Mouse (Mus musculus) heart, adult 8-10 months (tissue): ENCODE results near the gene Ssrp1. TPM values are rescaled to one million over a fixed set of nuclear protein-coding genes. Genes with fewer than 3 reads are reported as not detected.

Source experiments
- DNase-seq: peaks from one replicate; pipeline ENCODE4 v3.0.0; 2022; ENCODE audit warnings: low spot score
- total RNA-seq, 4 experiments: library from RNA; stranded (reverse); gene quantifications; 2 replicates each; pipeline ENCODE4 v1.2.4; 2022

Gene Ssrp1
- total RNA-seq, 4 experiments from 2014 or later = 35.3 to 42.5 (median 38.4) TPM

DNA sequence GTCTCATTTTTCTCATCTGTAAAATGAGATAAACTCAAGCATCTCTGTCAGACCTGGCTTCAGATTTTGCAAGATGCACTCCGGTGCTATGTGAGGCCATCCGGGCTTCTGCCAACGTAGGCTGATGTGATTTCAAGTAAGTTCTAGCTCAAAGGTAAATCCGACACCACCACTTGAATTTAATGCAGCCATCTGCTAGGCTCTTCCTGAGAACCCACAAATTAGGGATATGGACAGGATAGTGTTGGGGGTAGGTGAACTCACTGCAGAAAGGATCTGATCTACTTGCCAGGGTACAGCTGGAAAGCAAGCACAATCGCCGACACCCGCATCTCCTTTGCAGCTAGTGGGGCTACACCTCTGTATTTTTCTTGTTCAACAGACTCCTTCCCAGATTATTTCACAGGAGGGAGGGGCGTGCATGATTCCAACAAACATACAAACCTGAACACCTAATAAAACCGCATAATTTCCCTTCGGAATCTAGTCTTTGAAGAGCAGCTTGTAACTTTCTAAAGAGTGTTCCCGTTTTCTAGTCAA lies 457 bp upstream of the Ssrp1 start:
- DNase-seq = no peak

GRCm38 (mm10) chr2:85038336-85038735 lies 1.3 kb downstream of the Ssrp1 start:
- no peak for DNase-seq

- no peak for DNase-seq
Observed at GRCm38 (mm10) chr2:85043623-85044022, 6.6 kb downstream of the Ssrp1 start.

GRCm38 (mm10) chr2:85046222-85046621 lies 9.2 kb downstream of the Ssrp1 start:
- DNase-seq = no peak

DNA sequence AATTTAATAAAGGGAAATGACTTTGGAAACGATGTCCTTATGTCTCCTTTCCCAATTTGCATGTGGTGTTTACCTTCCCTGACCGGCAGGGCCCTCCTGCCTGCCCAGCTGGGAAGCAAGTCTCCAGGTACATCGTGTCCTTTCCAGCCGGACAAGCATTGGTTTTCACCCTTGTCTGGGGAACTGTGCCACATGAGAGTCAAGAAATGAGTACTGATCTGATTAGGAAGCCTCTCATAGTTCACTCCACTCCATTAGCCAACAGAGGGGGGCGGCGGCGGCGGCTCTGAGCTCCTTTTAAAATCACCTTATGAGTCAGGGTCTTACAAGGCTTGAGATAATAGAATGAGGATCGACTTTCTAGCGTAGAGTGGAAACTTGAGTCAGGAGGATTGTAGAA lies 10.0 kb downstream of the Ssrp1 start:
- DNase-seq = no peak

- peak; percentile 100 for DNase-seq
Observed at GRCm38 (mm10) chr2:85047596-85048167, 10.6 kb downstream of the Ssrp1 start, which contains the start of gene Tnks1bp1. Tnks1bp1 (plus strand) TSS chr2:85048022.

DNA sequence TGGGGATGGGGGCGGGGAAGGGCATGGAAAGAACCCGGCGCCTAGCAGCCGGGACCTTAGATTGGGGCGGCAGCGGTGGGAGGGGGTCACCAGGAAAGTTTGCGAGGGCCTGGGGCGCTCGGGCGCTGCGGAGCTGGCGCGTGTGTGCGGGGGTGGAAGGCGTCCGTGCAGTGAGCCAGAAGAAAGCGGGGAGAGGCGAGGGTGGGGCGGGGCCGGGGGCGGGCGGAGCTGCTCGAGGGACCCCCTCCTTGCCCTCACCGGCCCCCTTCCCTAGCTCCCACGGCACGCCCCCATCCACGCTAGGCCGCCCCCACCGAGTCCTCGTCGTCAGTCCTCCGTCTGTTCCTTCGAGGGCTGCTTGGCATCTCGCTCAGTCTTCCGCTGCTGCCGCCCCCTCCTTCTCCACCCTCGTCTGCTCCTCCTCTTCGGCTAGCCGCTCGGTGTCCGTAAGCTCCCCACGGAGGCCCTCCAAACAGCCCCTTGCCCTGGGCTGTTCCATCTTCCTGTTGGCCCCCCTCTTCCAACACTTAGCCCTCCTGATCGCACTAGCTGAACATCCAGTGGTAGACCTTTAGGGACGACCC lies 11.2 kb downstream of the Ssrp1 start:
- DNase-seq = peak; percentile 72

DNA sequence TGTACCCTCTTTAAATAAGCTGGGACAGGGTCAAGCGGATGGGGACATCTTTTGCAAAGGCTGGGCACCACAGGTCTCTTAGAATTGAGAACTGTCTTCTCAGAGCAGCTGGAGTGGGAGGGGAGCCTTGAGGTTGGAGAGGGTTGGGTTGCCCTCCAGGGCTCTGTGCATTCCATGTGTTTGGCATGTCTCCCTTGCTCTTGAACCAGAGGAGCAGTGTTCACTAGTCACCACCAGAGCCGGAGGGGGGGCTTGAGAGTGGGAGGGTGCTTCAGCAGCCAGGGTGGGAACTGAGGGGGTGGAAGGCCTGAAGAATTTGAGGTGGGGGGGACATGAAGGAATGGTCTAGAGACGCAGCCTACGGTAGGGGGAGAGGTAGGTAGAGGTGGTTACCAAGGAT lies 12.2 kb downstream of the Ssrp1 start:
- no peak for DNase-seq

DNA sequence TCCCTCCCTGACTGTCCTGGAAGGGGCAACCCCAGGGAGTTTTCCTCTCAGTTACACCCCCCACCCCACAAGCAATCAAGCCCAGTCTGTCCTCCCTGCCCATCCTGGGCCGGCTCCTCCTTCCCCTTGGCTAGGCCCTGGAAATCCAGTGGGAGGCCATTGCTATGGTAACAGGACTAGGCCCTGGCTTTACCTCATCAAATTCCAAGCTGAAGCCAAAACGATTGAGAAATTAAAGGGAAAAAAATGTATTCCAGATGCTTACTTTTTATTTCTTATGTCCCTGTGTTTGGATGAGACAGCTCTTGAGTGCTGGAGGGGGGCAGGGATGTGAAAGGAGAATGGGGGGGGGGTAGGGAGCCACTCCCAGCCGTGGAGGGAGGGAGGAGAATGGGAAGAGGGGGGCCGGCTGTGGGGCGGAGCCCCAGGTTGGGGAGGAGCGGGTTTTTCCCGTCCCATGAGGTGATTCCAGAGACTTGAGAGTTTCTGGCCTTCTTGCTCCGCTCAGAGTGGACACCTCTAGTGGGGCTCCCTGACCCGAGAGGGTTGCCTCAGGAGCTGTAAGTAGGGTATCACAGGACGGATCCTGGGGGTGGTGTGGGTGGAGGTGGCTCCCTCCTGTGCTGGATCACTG lies 13.1 kb downstream of the Ssrp1 start:
- peak; percentile 84 for DNase-seq

GRCm38 (mm10) chr2:85050746-85051145 lies 13.7 kb downstream of the Ssrp1 start:
- DNase-seq = no peak

DNA sequence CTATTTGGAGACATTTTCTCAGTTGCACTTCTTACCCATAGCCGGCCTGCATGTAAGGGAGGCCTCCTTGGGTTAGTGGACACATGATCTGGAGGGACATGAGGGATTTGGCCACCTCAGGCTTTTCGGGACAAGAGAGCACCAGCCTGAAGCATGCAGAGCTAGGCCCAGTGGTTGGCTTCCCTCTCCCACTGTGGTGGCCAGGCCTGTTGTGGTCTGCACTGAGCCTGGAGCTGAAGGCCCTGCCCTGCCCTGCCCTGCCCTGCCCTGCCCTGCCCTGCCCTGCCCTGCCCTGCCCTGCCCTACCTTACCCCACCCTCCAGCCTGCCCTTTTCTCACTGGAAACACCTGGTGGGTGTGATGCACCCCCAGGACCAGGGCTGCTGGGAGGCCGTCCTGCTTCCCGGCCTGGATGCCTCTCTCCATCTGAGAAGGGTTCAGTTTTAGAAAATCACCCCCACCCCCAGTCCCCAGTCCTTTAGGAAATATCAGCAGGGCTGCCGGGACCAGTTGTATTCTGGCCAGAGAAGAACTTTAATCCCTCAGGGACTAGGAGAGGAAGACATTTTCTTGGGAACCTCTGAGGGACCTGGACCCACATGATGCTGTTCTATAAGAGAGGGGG lies 16.3 kb downstream of the Ssrp1 start:
- no peak for DNase-seq

DNA sequence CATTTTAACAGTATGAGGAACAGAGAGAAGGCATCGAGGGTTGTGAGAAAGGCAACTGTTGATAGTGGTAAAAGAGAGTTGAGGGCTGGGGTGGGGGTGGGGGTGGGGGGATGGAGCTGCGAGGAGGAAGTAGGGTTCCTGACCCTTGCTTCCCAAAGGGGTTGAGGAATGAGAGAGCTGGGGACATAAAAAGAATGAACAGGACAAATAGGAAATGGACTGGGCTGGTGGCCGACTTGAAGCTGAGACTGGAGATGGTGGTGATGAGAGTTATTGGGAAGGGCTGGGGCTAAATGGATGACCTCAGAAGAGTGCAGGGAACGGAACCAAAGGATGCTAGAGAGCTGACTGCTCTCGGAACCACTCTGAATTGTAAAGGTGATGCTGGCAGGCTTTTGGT lies 19.7 kb downstream of the Ssrp1 start:
- no peak for DNase-seq

GRCm38 (mm10) chr2:85059677-85060076 lies 22.6 kb downstream of the Ssrp1 start:
- DNase-seq = no peak

DNA sequence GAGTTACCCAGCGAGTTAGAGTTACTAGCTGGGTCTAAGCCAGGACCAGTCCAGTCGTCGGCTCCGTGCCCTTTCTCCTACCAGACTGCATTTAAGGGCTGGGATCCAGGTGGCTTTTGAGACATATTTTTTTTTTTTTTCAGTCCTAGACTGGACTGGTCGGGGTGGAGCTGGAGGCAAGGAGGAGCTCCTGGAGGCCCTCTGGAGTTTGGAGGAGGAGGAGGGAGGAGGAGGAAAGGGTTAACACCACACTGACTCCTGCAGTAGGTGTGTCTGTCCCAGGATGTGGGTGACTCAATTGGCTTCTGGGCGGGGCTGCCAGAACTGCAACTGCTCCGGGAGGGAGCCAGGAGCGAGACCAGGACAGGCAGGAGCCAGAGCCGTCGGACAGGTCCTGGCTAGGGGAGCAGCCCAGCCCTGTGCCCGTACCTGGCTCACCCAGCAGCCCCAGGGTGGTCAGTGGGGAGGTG lies 23.6 kb downstream of the Ssrp1 start:
- DNase-seq = peak; percentile 78

DNA sequence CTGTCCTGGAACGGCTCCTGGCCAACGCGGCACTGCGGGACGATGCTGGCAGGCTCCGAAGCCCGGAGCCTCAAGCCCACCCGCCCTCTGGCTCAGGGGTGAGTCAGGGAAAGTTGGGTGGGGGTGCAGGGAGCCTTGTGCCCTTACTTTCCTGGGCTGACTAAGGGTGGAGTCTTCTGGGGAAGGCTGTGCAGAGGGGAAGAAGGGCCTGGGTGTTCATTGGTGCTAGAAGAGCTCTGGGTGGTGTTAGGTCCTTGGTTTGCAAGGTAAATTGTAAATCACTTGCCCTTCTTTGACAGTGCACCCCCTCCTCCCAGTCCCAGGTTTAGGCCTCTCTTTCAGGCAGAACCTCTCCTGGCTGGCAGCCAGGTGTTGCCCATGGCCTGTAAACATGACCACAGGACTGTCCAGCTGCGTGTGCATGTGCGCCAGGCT lies 24.1 kb downstream of the Ssrp1 start:
- no peak for DNase-seq

GRCm38 (mm10) chr2:85065141-85065875 lies 28.3 kb downstream of the Ssrp1 start:
- DNase-seq = peak; percentile 62

DNA sequence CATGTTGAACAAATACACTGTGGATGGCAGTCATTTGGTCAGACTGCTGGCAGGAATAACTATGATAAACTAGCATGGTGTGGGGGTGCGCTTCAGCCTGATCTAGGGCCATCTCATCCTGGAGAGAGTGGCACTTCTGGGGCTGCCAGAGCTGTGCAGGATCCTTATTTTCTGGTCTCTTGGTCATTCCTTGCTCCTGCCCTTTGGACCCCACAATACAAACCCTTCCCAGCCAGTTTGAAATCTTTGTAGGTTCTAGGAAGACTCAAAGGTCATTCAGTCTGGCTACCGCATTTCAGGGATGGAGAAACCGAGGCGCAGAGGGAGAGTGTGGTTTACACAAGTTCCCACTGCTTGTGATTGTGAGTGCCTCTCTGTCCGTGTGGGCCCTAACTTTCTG lies 29.9 kb downstream of the Ssrp1 start:
- no peak for DNase-seq

DNA sequence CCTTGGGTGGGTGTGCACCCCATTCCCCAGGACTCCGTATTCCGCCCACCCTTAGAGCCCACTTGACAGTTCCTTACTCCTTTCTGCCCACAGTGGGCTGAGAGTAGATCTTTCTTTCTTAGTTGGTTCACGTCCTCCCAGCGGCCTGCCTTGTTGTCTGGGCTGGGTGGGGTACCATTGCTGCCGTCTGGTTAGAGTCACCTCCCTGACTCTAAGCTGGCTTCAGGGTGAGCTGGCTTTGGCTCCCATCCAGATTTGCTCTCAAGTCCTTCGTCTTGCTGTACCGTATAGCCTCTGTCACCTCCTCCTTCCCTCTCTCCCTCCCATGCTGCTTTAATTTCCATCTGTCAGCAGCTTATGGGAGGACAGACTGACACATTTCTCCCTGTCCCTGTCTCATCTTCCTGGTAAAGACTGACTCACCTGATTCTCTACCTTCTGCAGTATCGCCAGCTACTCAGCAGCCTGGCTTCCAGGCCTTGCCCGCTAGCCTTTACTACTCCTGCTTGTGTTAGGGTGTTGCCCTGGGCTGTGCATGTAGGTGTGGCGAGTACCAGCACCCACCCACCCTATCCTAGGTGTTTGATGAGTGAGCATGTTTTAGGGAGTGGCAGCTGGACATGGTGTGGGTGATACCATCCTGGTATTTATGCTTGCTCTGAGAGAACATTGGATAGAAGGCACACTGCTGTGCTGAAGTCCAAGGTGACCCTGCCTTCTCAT lies 31.0 kb downstream of the Ssrp1 start:
- no peak for DNase-seq

- DNase-seq = no peak
Observed at GRCm38 (mm10) chr2:85068626-85069025, 31.6 kb downstream of the Ssrp1 start.

- no peak for DNase-seq
Observed at GRCm38 (mm10) chr2:85070086-85070485, 33.1 kb downstream of the Ssrp1 start.

DNA sequence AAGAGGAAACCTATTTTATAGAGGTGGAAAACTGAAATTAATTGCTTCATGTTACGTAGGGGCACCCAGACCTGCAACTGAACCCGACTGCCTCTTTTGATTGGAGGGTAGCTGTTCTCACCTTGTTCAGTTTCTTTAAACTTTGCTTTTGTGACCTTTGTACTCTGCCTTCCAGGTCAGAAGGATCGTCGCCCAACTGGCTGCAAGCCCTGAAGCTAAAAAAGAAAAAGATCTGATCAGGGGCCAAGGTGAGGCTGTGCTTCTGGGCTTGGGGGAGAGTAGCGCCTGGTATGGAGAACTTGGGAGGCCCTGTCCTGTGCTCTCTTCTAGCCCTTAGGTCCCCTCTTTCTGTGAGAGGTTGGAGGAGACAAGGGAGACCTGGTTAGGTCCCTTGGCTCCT lies 34.9 kb downstream of the Ssrp1 start:
- DNase-seq = no peak
